Mouse (Mus musculus) spleen, adult 2 months (tissue): Measurements from ENCODE around the gene Mical2. TPM values are rescaled to one million over a fixed set of nuclear protein-coding genes. Genes with fewer than 3 reads are reported as not detected.

Experiments
- DNase-seq, 2 experiments: peaks; one replicate each; pipeline versions ENCODE4 v3.0.0 to v3.0.0-alpha.2; 2012 to 2021; ENCODE audit warnings: low spot score in 2 of 2, low read depth in 1 of 2
- H3K27ac ChIP-seq: fragments of 200-500 bp; 2 replicates; pipeline ENCODE4 v1.5.1; 2012; ENCODE audit warnings: low read length, inconsistent platforms; ENCODE audit not compliant: insufficient read depth
- H3K27me3 ChIP-seq: fragments of 200-500 bp; 2 replicates; pipeline ENCODE4 v1.6.1; 2012; ENCODE audit warnings: mild to moderate bottlenecking, moderate library complexity, low read length, inconsistent platforms; ENCODE audit not compliant: control insufficient read depth, insufficient read depth
- H3K36me3 ChIP-seq: fragments of 200-500 bp; 2 replicates; pipeline ENCODE4 v1.6.1; 2012; ENCODE audit warnings: mild to moderate bottlenecking, low read length, inconsistent platforms; ENCODE audit not compliant: control insufficient read depth, insufficient read depth
- H3K4me1 ChIP-seq: fragments of 200-500 bp; 2 replicates; pipeline ENCODE4 v1.6.1; 2011; ENCODE audit warnings: inconsistent platforms; ENCODE audit not compliant: control insufficient read depth, insufficient read depth, insufficient read length
- H3K4me3 ChIP-seq: fragments of 200-500 bp; 2 replicates; pipeline ENCODE4 v1.5.1; 2011; ENCODE audit warnings: mild to moderate bottlenecking, inconsistent platforms; ENCODE audit not compliant: insufficient read depth, insufficient read length; ENCODE audit errors: extremely low read depth
- CTCF ChIP-seq: fragments of 200-500 bp; IDR thresholded peaks from 2 replicates; pipeline ENCODE4 v1.5.1; 2011; ENCODE audit warnings: mild to moderate bottlenecking, inconsistent platforms; ENCODE audit not compliant: insufficient read depth, insufficient read length, insufficient replicate concordance; ENCODE audit errors: extremely low read depth
- POLR2A ChIP-seq: fragments of 200-500 bp; IDR thresholded peaks from 2 replicates; pipeline ENCODE4 v1.6.1; 2011; ENCODE audit warnings: low read depth, low read length, inconsistent platforms
- WGBS: fragments of 180-500 bp; shearing (Covaris S2); methylation state at CpG from one replicate; pipeline ENCODE4 v1.1.7; 2018; 5-methylcytosine and 5-hydroxymethylcytosine counted together
- polyA plus RNA-seq: library from polyadenylated mRNA; depleted of rRNA; stranded (reverse); fragments of >200 nt; gene quantifications from 2 replicates; pipeline ENCODE4 v1.2.3, GENCODE M21; 2012; rRNA removed

The Mical2 gene
- polyA plus RNA-seq, 1 experiment = 3.1 TPM

DNA sequence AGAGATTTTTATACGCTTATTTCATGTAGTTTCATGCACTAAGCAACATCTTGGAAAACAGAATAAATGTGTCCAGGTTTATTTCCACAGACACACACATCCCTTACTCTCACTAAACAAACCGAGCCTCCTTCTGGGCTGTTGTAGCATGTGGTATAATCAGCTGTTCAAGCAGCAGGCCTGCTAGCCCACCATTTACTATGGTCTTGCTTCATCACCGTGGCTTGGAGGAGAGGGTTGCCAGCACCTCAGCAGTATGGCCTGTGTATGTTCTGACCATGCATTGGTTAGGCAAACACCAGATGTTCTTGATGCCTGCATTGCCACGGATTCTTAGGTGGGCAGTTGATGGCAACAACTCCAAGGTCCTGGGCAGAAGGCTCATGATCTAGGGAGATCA lies 232.3 kb downstream of the Mical2 start:
- Histone ChIP-seq H3K4me3 (no peak overlapping the region), H3K27me3 (no peaks in the 10 kb centered on the region), H3K36me3 (no peaks in the 10 kb centered on the region), H3K4me1 (no peaks in the 10 kb centered on the region), H3K27ac (no peak overlapping the region)
- TF ChIP-seq POLR2A = no peak
- TF ChIP-seq CTCF = no peak
- no peak for DNase-seq
- 78% methylated on average over 4 of the region's 4 CpGs for WGBS

GRCm38 (mm10) chr7:112458440-112458839 lies 232.8 kb downstream of the Mical2 start:
- WGBS = 76% methylated on average over 5 of the region's 5 CpGs
- Histone ChIP-seq H3K27ac (no peak overlapping the region), H3K4me1 (no peaks in the 10 kb centered on the region), H3K27me3 (no peaks in the 10 kb centered on the region), H3K4me3 (no peak overlapping the region), H3K36me3 (no peaks in the 10 kb centered on the region)
- no peak for DNase-seq
- TF ChIP-seq POLR2A (no peak), CTCF (no peak)

Other genes with a start within 250 kb of the Mical2 start
- gene Usp47, start 202.4 kb upstream of the Mical2 start, polyA plus RNA-seq = 4.2 and 5.2 TPM in 2 replicates
- gene Dkk3, start 66.8 kb upstream of the Mical2 start, polyA plus RNA-seq = 2.1 and 2.9 TPM in 2 replicates
- 7.1 and 7.4 TPM in 2 replicates for gene Parva, start 201.6 kb downstream of the Mical2 start, polyA plus RNA-seq